ENCODE assay signal across 8 mouse cellular contexts in the genomic region with DNA sequence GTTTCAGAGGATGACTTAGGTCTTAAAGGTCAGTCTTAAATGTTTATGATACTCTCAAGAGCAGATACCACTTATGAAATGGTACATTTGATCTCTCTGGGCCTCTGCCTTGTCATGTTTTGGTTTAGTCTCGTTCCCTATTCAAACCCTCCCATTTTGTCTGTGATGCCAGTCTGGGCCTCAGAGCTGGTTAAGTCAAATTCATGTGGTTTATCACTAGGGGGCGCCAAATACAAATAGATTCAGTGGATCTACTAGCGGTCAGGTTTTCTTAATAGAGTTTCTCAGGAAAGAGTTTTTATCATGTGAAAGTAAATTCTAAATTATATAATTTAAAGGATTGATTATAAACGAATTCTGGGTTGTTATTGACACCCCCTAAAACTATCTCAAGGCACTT.
DNase-seq lines count a peak whose midpoint lies in the region; ATAC-seq and TF ChIP-seq lines count a peak whose summit lies in the region.

No protein-coding gene starts in this region.

- WGBS in neural tube, embryonic 11.5 days = 6% methylated on average over 4 of the region's 4 CpGs
- WGBS in forebrain, embryonic 13.5 days = under 1% methylated on average over 4 of the region's 4 CpGs
- WGBS in large intestine, adult 2 months = 5% methylated on average over 4 of the region's 4 CpGs
- 1% methylated on average over 4 of the region's 4 CpGs for WGBS in midbrain, postnatal 0 days
- 5% methylated on average over 4 of the region's 4 CpGs for WGBS in hindbrain, embryonic 10.5 days

- H3K9me3 ChIP-seq in neural tube, embryonic 11.5 days (ENCODE audit: control insufficient read depth, low read length) = no peaks in the 10 kb centered on the region
- H3K9me3 ChIP-seq in forebrain, embryonic 13.5 days (replicated peaks) = no peaks in the 10 kb centered on the region
- no peaks in the 10 kb centered on the region for H3K9me3 ChIP-seq in midbrain, postnatal 0 days (ENCODE audit: low read length)
- H3K9me3 ChIP-seq in hindbrain, embryonic 10.5 days = no peaks in the 10 kb centered on the region

- H3K4me1 ChIP-seq in neural tube, embryonic 11.5 days (ENCODE audit: control insufficient read depth, insufficient read depth, low read length) = no peaks in the 10 kb centered on the region
- peaks cover 10% of the 10 kb centered on the region for H3K4me1 ChIP-seq in forebrain, embryonic 13.5 days
- no peaks in the 10 kb centered on the region for H3K4me1 ChIP-seq in midbrain, postnatal 0 days (ENCODE audit: insufficient read depth, low read length)
- H3K4me1 ChIP-seq in hindbrain, embryonic 10.5 days (replicated peaks) = peaks cover 8% of the 10 kb centered on the region

- no peak overlapping the region for H3K9ac ChIP-seq in neural tube, embryonic 11.5 days (ENCODE audit: low read length)
- H3K9ac ChIP-seq in forebrain, embryonic 13.5 days = no peak overlapping the region
- no peak overlapping the region for H3K9ac ChIP-seq in midbrain, postnatal 0 days (replicated peaks; ENCODE audit: low read length, poor library complexity, severe bottlenecking)

- H3K27me3 ChIP-seq in neural tube, embryonic 11.5 days (ENCODE audit: control insufficient read depth, insufficient read depth, low read length) = no peaks in the 10 kb centered on the region
- H3K27me3 ChIP-seq in forebrain, embryonic 13.5 days = no peaks in the 10 kb centered on the region
- H3K27me3 ChIP-seq in midbrain, postnatal 0 days (ENCODE audit: insufficient read depth, low read length) = no peaks in the 10 kb centered on the region
- H3K27me3 ChIP-seq in hindbrain, embryonic 10.5 days (ENCODE audit: insufficient read depth, poor library complexity, severe bottlenecking) = no peaks in the 10 kb centered on the region

- TF ChIP-seq CTCF in midbrain, postnatal 0 days (IDR thresholded peaks at IDR 0.05) = peak; percentile 88

- H3K4me2 ChIP-seq in neural tube, embryonic 11.5 days (ENCODE audit: low read depth) = no peak overlapping the region
- H3K4me2 ChIP-seq in forebrain, embryonic 13.5 days = no peak overlapping the region
- H3K4me2 ChIP-seq in midbrain, postnatal 0 days (ENCODE audit: low read depth, low read length, poor library complexity, severe bottlenecking) = no peak overlapping the region

- no peak for ATAC-seq in neural tube, embryonic 11.5 days (ENCODE audit: insufficient read depth, low FRiP score, low TSS enrichment)
- peak; percentile 46 for ATAC-seq in forebrain, embryonic 13.5 days
- no peak for ATAC-seq in midbrain, postnatal 0 days (ENCODE audit: low FRiP score)

- no peaks in the 10 kb centered on the region for H3K36me3 ChIP-seq in neural tube, embryonic 11.5 days (ENCODE audit: control insufficient read depth, insufficient read depth, low read length)
- H3K36me3 ChIP-seq in forebrain, embryonic 13.5 days (ENCODE audit: poor library complexity, severe bottlenecking) = no peaks in the 10 kb centered on the region
- no peaks in the 10 kb centered on the region for H3K36me3 ChIP-seq in midbrain, postnatal 0 days (ENCODE audit: insufficient read depth, low read length)
- no peaks in the 10 kb centered on the region for H3K36me3 ChIP-seq in hindbrain, embryonic 10.5 days

- DNase-seq in neural tube, embryonic 11.5 days (ENCODE audit: low spot score) = peak; percentile 44
- DNase-seq in neural tube, embryonic 10.5 days (ENCODE audit: extremely low spot score, low spot score) = no peak
- peak; percentile 86 for DNase-seq in MN1 (ENCODE audit: low spot score)
- DNase-seq in c-Kit-positive CD71-negative TER-119-negative erythroid progenitor cells, embryonic 14.5 days (ENCODE audit: low read depth) = peak; percentile 63
- peak; percentile 35 for DNase-seq in large intestine, adult 2 months (ENCODE audit: low read depth, low spot score)
- DNase-seq in midbrain, postnatal 0 days (ENCODE audit: low spot score) = peak; percentile 93
- no peak for DNase-seq in hindbrain, embryonic 10.5 days (ENCODE audit: low spot score)

- H3K27ac ChIP-seq in neural tube, embryonic 11.5 days (ENCODE audit: low read depth, low read length) = no peak overlapping the region
- H3K27ac ChIP-seq in forebrain, embryonic 13.5 days = no peak overlapping the region
- H3K27ac ChIP-seq in midbrain, postnatal 0 days (ENCODE audit: low read depth, low read length) = no peak overlapping the region
- H3K27ac ChIP-seq in hindbrain, embryonic 10.5 days = no peak overlapping the region

- H3K4me3 ChIP-seq in neural tube, embryonic 11.5 days (ENCODE audit: low read depth, low read length) = no peak overlapping the region
- H3K4me3 ChIP-seq in forebrain, embryonic 13.5 days = no peak overlapping the region
- no peak overlapping the region for H3K4me3 ChIP-seq in midbrain, postnatal 0 days (ENCODE audit: low read depth, low read length)
- no peak overlapping the region for H3K4me3 ChIP-seq in hindbrain, embryonic 10.5 days

Comparison
In these comparisons a context has a peak if more than half of its experiments do, and no peak if none do; other contexts are left out.
1. DNase-seq: peak in neural tube, embryonic 11.5 days (single experiment), MN1 (single experiment), c-Kit-positive CD71-negative TER-119-negative erythroid progenitor cells, embryonic 14.5 days (single experiment), large intestine, adult 2 months (single experiment) and midbrain, postnatal 0 days (single experiment); none in neural tube, embryonic 10.5 days (single experiment) and hindbrain, embryonic 10.5 days (single experiment).